Mouse (Mus musculus): ENCODE data around the gene Tmc8. TPM values are rescaled to one million over a fixed set of nuclear protein-coding genes. Genes with fewer than 3 reads are reported as not detected.
"Not testable (repeated sequence)": the region's sequence is repeated elsewhere in the genome, so short reads cannot be mapped to it uniquely, and the experiment has no call there.

The Tmc8 gene
- polyA plus RNA-seq, 1 experiment from 2014 or later: 5.4 TPM

DNA sequence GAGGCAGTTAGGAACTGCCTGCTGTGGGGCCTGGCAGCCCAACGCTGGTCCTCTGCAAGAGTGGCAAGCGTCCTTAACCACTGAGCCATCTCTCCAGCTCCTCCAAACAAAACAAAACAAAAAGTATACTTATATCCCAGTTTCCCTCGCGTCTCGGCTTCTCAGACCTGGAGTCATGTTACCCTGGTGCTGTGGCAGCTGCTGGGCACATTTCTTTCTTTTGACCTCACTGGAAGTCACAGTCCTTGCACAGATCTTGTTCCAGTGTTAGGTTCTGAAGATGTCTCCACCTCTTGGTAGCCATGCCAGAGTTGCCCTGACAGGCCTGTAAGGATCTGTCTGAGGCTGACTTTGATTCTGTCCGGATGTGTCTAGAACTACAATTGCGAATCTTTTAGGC is 19.8 kb downstream of the Tmc8 start:
- Histone ChIP-seq H3K9ac (no peak overlapping the region), H3K36me3 (no peaks in the 10 kb centered on the region), H3K27ac (no peak overlapping the region), H3K4me1 (peaks cover 8% of the 10 kb centered on the region), H3K27me3 (replicated peaks) (no peaks in the 10 kb centered on the region), H3K4me2 (no peak overlapping the region), H3K9me3 (no peaks in the 10 kb centered on the region), H3K4me3 (replicated peaks) (no peak overlapping the region)
- WGBS: 72% methylated on average over 7 of the region's 7 CpGs
- ATAC-seq (ENCODE audit: insufficient read depth, low FRiP score, low read depth): no peak

DNA sequence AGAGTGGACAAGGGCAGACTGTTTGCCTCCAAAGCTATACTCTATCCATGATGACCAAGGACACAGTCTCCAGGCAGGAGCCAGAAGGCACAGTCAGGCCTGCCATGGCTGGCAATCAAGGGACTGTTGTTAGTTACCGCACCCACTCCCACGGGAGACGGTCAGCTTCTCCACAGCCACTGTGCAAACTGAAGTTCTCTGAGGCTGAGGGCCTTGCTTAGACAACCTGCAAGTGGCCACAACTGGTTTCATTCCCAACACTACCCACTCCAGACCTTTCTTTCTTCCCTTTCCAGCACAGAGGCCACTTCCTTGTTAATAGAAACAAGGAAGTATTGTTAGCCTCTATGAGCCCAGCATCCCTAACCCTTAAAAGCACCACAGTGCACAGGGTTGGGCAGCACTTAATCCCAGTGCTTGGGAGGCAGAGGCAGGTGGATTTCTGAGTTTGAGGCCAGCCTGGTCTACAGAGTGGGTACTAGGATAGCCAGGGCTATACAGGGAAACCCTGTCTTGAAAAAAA is 21.4 kb downstream of the Tmc8 start:
- Histone ChIP-seq H3K4me3 (replicated peaks) (no peak overlapping the region), H3K4me2 (no peak overlapping the region), H3K27me3 (replicated peaks) (no peaks in the 10 kb centered on the region), H3K9ac (no peak overlapping the region), H3K36me3 (no peaks in the 10 kb centered on the region), H3K9me3 (no peaks in the 10 kb centered on the region), H3K27ac (no peak overlapping the region), H3K4me1 (peaks cover 3% of the 10 kb centered on the region)
- whole genome bisulfite sequencing: 90% methylated on average over 3 of the region's 3 CpGs
- ATAC-seq (ENCODE audit: insufficient read depth, low FRiP score, low read depth): no peak

DNA sequence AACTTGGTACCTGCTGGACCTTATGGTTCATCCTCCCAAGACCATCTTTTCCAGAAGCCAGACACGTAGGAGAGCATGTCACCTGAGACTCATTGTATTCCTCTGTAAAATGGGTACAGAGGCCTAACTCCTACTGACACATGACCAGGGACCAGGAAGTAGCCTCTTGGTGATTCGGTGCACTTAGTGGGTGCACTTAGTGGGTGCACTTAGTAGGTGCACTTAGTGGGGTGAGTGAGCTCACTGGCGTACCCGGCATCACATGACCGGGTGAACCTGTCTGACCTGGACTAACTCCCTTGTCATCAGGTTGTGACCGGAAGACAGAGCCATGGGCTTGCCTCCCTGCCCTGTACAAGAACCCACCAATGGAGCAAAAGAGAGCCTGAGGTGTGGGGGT is 24.9 kb downstream of the Tmc8 start:
- H3K27ac ChIP-seq: no peak overlapping the region
- no peak for ATAC-seq (ENCODE audit: insufficient read depth, low FRiP score, low read depth)
- H3K9me3 ChIP-seq: no peaks in the 10 kb centered on the region
- 91% methylated on average over 6 of the region's 6 CpGs for WGBS
- H3K27me3 ChIP-seq (replicated peaks): no peaks in the 10 kb centered on the region
- H3K4me2 ChIP-seq: no peak overlapping the region
- H3K4me3 ChIP-seq (replicated peaks): no peak overlapping the region
- no peaks in the 10 kb centered on the region for H3K36me3 ChIP-seq
- H3K9ac ChIP-seq: no peak overlapping the region
- H3K4me1 ChIP-seq: peaks cover 9% of the 10 kb centered on the region

DNA sequence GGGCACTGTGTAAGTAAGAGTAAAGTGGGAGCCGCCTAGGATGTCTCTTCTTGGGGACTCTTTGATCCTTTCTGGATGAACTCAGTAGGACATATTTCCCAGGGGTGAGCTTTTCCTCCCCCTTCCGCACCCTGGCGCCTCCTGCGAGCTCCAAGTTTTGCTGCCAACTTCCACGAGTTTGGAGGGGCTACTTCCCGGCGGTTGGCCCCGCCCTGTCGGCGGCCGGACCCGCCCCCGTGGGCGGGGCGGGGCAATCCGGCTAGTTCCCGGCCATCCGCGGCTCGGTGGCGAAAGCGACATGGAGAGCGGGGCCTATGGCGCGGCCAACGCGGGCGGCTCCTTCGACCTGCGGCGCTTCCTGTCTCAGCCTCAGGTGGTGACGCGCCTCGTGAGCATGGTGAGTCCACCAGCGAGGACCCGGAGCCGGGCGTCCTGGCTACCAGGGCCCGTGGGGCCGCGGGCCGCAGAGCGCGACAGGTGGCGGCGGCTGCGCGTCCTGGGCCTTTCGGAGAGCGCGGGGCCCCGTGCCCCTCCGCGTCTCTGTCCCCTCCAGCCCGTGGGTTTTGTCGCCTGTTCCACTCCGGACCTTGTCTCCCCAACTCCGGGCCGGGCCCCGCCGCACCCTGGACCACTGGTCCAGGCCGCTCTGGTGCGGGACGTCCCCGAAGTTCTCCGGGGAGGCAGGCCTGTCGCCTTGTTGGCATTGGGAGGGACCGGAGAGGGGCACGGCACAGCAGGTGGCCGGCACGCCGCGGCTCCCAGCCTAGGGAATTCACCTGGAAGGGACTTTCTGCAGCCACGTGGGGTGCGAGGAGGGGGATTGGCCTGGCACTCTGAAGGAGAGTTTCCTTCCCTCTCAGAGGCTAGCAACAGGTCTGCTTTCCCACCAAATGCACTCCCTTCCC is 27.8 kb downstream of the Tmc8 start, which contains the start of the genes Gm20708 and Syngr2:
Gene Gm20708, plus strand, starts transcription at position 262 of the 905 bp plus-strand sequence.
Gene Syngr2, plus strand, starts transcription at position 262 of the 905 bp plus-strand sequence.
- H3K9me3 ChIP-seq: no peaks in the 10 kb centered on the region
- peak within 1 kb of the TSS; percentile 70 for H3K9ac ChIP-seq
- H3K4me2 ChIP-seq: peak within 1 kb of the TSS; percentile 91
- WGBS: under 1% methylated on average over 73 of the region's 75 CpGs
- H3K4me3 ChIP-seq (replicated peaks): peak within 1 kb of the TSS; percentile 79
- peak; percentile 61; the same call in 1 of the 2 replicates for ATAC-seq (ENCODE audit: insufficient read depth, low FRiP score, low read depth)
- H3K36me3 ChIP-seq: peaks cover 17% of the 10 kb centered on the region; the same call in 1 of the 2 replicates
- H3K27ac ChIP-seq: peak within 1 kb of the TSS; percentile 85
- no peaks in the 10 kb centered on the region for H3K27me3 ChIP-seq (replicated peaks)
- peaks cover 9% of the 10 kb centered on the region for H3K4me1 ChIP-seq

DNA sequence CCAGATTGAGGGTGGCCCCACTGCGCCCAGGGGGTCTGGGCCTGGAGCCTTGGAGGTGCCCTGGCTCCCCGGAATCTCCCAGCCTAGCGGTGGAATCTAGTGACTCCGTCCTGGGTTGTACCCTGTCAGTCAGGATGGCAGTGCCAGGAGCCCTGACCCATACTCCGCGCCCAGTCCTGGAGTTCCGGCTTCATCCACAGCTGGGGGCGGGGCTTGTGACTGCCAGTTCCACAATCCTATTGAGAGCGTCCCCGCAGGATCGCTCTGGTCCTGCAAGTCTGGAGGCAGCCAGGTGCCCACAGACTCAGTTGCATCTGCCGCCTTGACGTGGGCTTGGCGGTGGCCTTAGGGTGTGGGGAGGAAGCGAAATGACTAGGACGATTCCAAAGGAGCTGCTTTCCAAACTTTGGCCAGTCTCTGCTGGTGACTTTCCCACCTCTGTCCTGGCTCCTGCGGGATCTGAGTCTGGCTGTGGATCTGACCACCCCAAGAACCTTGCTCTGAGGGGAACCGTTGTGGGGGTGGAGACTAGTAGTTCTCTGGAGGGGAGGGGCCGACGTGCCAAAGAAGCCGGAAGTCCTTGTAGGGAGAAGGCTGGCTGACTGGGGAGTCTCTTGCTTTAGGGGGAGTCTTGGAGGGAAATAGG is 28.6 kb downstream of the Tmc8 start:
- Histone ChIP-seq H3K4me3 (replicated peaks) (peak overlapping the region; percentile 79), H3K9me3 (no peaks in the 10 kb centered on the region), H3K4me2 (peak overlapping the region; percentile 91), H3K27ac (peak overlapping the region; percentile 85), H3K36me3 (peaks cover 24% of the 10 kb centered on the region), H3K27me3 (replicated peaks) (no peaks in the 10 kb centered on the region), H3K4me1 (peaks cover 9% of the 10 kb centered on the region), H3K9ac (peak overlapping the region; percentile 70)
- ATAC-seq (ENCODE audit: insufficient read depth, low FRiP score, low read depth): peak; percentile 81
- under 1% methylated on average over 21 of the region's 21 CpGs for WGBS

DNA sequence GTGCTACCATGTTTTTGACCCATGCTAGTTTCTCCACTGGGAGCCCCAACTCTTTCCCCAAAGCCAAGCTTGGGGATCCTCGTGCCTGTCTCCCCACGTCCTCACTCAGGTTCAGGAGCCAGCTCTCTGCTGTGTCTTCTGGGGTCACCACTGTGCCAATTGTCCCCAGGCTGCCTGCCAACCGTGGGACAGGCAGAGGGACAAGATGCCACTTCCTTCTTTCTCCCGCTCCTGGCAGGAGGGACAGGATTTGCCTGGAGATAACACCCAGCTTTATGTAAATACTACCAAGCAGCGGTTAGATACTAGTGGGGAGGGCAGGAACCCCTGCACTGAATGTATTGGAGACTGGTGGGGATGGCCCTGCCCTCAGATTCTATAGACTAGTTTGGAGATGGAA is 32.0 kb downstream of the Tmc8 start:
- peaks cover 9% of the 10 kb centered on the region for H3K4me1 ChIP-seq
- H3K27me3 ChIP-seq (replicated peaks): no peaks in the 10 kb centered on the region
- H3K27ac ChIP-seq: no peak overlapping the region
- peaks cover 52% of the 10 kb centered on the region for H3K36me3 ChIP-seq
- no peak overlapping the region for H3K9ac ChIP-seq
- no peak for ATAC-seq (ENCODE audit: insufficient read depth, low FRiP score, low read depth)
- H3K9me3 ChIP-seq: no peaks in the 10 kb centered on the region
- 63% methylated on average over 5 of the region's 5 CpGs for WGBS
- no peak overlapping the region for H3K4me2 ChIP-seq
- H3K4me3 ChIP-seq (replicated peaks): no peak overlapping the region

DNA sequence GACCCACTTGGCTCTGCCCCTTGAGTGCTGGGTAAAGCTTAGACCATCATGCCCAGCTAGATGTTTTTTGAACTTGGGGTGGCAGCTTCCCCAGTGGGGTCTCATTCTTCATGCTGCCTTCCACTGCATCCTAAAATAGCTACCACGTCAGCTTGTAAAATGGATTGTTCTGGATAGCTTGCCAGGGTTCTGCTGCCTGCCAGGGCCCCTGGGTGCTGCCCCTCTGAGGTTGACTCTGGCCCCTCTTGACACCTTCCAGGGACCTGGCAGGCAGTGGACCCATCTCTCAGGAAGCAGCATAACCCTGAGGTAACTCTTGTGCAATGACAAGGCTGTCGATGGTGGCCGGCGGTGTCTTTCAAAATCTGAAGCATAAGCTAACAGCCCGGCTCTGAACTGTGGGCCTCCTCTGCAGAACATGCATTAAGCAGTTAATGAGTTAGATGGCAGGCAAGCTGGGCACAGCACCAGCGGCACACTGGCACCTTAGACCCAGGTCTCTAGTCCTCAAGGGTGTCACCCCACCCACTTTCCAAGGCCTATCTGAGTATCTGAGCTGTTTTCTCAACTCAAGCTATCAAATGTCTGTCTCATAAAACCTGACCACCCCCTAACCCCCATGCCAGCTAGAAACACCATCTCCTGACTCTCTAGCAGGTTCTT is 33.0 kb downstream of the Tmc8 start:
- ATAC-seq (ENCODE audit: insufficient read depth, low FRiP score, low read depth): no peak
- no peaks in the 10 kb centered on the region for H3K9me3 ChIP-seq
- 87% methylated on average over 6 of the region's 6 CpGs for WGBS
- H3K9ac ChIP-seq: no peak overlapping the region
- no peak overlapping the region for H3K27ac ChIP-seq
- H3K36me3 ChIP-seq: peaks cover 58% of the 10 kb centered on the region
- H3K4me3 ChIP-seq (replicated peaks): no peak overlapping the region
- no peaks in the 10 kb centered on the region for H3K27me3 ChIP-seq (replicated peaks)
- H3K4me1 ChIP-seq: peaks cover 3% of the 10 kb centered on the region
- H3K4me2 ChIP-seq: no peak overlapping the region

DNA sequence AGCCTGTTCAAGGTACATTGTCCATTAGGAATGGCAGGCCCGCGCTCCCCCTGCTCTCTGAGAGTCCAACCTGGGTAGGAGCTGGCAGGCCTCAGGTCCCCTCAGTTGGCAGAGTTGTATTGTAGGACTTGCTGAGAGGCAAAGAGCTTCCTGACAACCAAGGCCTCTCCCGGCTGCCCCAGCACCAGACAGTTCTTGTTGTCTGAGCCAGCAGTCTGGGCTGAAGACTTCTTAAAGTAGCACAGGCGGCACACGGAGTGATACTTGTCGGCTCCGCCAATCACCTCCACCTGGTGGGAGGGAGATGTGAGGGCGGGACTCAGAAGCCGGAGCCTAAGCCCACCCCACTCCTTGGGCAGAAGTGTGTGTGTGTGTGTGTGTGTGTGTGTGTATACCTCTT is 34.0 kb downstream of the Tmc8 start:
- not testable (repeated sequence) for ATAC-seq (ENCODE audit: insufficient read depth, low FRiP score, low read depth); H3K4me1 ChIP-seq; H3K4me3 ChIP-seq (replicated peaks); H3K27me3 ChIP-seq (replicated peaks); H3K9me3 ChIP-seq; H3K9ac ChIP-seq; H3K27ac ChIP-seq; H3K4me2 ChIP-seq
- H3K36me3 ChIP-seq: peaks cover 65% of the 10 kb centered on the region
- 79% methylated on average over 9 of the region's 9 CpGs for WGBS

DNA sequence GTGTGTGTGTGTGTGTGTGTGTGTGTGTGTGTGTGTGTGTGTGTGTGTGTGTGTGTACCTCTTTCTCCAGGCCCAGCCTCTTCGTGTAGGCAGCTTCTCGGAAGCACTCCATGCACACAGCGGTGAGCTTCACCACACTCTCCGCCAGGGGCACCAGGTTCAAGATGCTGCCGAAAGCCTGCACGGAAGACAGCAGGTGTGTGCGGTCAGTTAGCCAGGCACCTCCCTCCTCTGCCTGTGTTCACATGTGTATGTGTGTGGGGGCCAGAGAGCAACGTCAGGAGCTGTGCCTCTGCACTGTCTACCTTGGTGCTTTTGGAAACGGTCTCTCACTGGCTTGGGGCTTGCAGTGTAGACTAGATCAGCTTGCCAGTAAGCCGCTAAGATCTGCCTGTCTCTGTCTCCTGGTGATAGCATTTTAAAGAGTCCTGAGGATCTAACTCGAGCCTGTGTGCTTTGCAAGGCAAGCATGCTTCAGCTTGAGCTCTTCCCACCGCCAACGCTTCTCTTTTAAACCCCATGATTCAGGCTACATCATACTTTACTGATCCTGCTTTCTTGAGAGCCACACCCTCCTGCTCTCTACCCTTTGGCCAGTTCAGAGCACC is 34.6 kb downstream of the Tmc8 start:
- ATAC-seq (ENCODE audit: insufficient read depth, low FRiP score, low read depth): no peak
- Histone ChIP-seq H3K9me3 (no peaks in the 10 kb centered on the region), H3K27ac (0 out of 2 replicates have a peak overlapping the region, but pooled peaks have one; percentile 7), H3K4me2 (no peak overlapping the region), H3K4me1 (peaks cover 4% of the 10 kb centered on the region; the same call in 1 of the 2 replicates), H3K36me3 (peaks cover 68% of the 10 kb centered on the region), H3K4me3 (replicated peaks) (no peak overlapping the region), H3K9ac (no peak overlapping the region), H3K27me3 (replicated peaks) (no peaks in the 10 kb centered on the region)
- whole genome bisulfite sequencing: 87% methylated on average over 13 of the region's 13 CpGs

DNA sequence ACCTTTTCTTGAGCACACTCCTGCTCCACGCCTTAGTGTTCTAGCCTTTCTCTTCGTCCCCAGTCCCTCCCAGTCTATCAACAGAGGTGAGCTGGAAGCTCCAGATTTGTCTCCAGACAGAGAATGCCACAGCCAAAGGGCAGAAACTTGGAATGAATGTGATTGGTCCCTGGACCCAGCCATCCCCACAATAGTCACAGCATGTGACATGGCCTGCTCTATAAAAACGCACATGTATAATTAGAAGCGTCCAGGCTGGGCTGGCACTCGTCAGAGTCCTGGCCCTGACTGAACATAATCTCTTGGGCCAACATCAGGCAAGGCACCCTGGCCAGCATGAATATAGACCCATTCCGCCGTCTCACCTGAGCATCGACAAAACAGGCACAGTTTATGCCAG is 37.2 kb downstream of the Tmc8 start:
- Histone ChIP-seq H3K4me2 (no peak overlapping the region), H3K4me1 (peaks cover 26% of the 10 kb centered on the region), H3K27ac (no peak overlapping the region), H3K4me3 (replicated peaks) (no peak overlapping the region), H3K9me3 (no peaks in the 10 kb centered on the region), H3K9ac (no peak overlapping the region), H3K36me3 (peaks cover 62% of the 10 kb centered on the region), H3K27me3 (replicated peaks) (no peaks in the 10 kb centered on the region)
- 80% methylated on average over 8 of the region's 8 CpGs for WGBS
- ATAC-seq (ENCODE audit: insufficient read depth, low FRiP score, low read depth): no peak

DNA sequence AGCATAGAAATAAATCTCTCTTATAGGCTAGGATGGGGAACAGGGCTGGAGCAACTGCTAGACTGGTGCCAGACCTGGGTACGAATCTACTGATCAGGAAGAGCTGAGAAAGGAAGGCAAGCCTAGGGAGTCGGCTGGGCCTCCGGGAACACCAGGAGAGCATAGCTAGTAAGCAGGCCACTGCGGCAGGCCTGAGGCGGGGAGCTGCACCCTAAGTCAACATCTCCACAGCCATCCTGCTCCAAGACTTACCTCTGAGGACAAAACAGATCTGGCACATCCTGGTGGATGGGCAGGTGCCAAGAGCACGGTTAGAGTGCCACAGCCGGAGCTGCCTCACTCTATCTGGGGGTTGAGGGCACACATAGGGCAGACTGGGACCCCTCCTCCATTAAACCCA is 38.3 kb downstream of the Tmc8 start:
- Histone ChIP-seq H3K4me2 (no peak overlapping the region), H3K9me3 (no peaks in the 10 kb centered on the region), H3K4me1 (peaks cover 36% of the 10 kb centered on the region), H3K27ac (no peak overlapping the region), H3K9ac (no peak overlapping the region), H3K27me3 (replicated peaks) (no peaks in the 10 kb centered on the region), H3K4me3 (replicated peaks) (no peak overlapping the region), H3K36me3 (peaks cover 54% of the 10 kb centered on the region)
- no peak for ATAC-seq (ENCODE audit: insufficient read depth, low FRiP score, low read depth)
- 87% methylated on average over 7 of the region's 7 CpGs for WGBS

All from stomach, embryonic 15.5 days (tissue).